Mouse (Mus musculus): ENCODE measurements around the gene Tnfrsf1b.

The Tnfrsf1b gene

DNA sequence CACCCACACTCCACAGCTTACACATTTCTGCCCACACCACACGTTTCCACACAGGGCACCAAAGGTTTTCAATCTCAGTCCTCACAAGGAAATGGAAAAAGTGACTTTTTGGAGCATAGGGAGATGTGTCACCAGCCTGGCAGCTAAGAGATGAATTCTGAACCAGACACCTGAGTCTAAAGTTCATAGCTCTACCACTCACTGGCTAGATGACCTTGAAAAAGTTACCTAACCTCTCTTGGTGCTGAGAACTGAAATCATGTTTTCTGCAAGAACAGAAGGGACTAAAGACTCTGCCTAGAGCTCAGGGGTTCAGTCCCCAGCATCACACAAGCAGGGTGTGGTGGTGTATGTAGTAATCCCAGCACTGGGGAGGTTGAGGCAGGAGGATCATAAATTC is 26.7 kb downstream of the Tnfrsf1b start:
- no peak for DNase-seq (ENCODE audit: extremely low read depth, low read depth)

DNA sequence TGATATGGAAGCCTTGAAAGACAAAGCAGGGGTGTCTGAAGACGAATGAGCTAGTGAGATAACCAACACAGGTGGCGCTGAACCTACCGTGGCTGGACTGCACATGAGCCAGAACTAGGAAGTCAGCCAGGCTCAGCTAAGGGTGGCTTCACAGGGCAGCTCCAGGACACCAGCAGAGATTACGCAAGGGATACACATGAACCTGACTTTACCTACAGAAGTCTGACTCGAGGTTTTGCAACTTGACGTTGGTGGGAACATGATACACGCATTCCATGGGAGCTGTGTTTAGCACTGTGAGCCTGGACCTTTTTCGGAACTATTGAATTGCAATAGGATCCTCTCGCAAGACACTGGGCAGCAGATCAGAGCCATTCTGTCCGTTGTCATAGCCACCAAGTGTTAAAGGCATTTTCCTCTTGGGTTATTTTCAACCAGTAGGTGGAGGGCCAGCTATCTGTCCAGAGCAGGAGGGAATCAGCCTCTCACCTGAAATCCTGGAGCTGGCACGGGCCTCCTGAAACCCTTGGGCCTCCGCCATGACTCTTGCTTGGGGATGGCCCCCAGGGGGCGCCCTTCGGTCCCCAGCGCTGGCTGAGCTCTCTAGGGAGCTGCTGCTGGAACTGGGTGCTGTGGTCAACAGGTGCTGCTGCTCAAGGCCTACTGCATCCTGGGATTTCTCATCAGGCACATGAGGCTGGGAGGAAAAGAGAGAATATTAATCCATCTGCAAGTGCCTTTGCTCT is 27.3 kb downstream of the Tnfrsf1b start:
- DNase-seq (ENCODE audit: extremely low read depth, low read depth): no peak

- DNase-seq (ENCODE audit: extremely low read depth, low read depth): no peak
Measured at GRCm38 (mm10) chr4:145217837-145218236, 28.8 kb downstream of the Tnfrsf1b start.

DNA sequence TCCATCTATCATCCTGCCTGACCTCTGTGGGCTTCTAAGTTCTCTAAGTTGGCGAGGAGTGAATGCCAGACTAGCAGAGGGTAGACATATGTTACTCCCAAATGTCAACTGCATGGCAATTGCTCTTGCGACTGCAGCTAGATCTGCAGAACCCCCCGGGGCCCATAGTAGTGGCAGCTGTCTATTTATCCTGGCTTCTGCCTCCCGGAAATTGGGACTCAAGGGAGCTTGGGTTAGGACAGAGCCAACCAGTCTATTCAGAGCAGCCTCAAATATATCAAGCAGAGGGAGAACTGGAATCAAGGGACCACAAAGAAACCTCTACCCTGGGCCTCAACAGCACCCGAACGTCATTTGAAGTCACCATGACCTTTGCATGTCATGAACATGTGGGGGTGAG is 29.6 kb downstream of the Tnfrsf1b start:
- no peak for DNase-seq (ENCODE audit: extremely low read depth, low read depth)

- DNase-seq (ENCODE audit: extremely low read depth, low read depth): no peak
Measured at GRCm38 (mm10) chr4:145215396-145215795, 31.3 kb downstream of the Tnfrsf1b start.

DNA sequence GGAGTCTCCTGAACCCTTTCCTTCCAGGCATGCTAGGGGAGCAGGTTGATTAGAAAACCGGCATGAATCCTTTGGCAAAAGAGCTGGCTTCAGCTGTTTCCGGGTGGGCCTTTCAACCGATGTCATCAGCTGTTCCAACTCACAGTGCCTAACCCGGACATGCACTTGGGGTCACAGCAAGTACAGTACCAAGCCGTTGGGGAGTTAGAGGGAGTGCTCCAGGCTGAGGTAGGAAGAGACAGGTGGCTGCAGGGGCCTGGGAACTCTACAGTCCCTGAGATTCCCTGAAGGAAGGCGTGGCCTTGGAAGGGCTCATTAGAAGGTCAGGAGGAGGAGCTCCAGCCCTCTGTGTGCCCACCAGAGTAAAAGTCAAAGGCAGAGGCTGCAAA is 31.9 kb downstream of the Tnfrsf1b start:
- DNase-seq (ENCODE audit: extremely low read depth, low read depth): no peak

GRCm38 (mm10) chr4:145213999-145214785 is 32.5 kb downstream of the Tnfrsf1b start:
- DNase-seq (ENCODE audit: extremely low read depth, low read depth): peak; percentile 62

GRCm38 (mm10) chr4:145211076-145211475 is 35.6 kb downstream of the Tnfrsf1b start:
- no peak for DNase-seq (ENCODE audit: extremely low read depth, low read depth)

GRCm38 (mm10) chr4:145210564-145210963 is 36.1 kb downstream of the Tnfrsf1b start:
- no peak for DNase-seq (ENCODE audit: extremely low read depth, low read depth)

DNA sequence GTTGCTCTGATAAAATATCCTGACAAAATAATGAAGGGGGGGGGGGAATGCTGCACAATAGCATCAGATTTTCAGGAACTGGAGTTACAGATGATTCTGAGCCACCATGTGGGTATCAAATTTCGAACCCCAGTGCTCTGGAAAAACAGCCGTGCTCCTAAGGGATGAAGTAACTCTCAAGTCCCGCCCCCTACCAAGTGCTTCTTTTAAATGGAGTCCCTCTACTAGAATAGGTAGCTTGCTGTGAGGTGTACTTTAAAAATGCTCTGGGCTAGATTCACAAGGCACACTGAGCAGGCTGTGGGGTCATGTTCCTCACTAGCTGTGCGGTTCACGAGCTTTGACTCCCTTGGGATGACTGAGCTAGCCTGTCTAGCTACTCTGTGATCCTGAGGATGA is 37.0 kb downstream of the Tnfrsf1b start:
- DNase-seq (ENCODE audit: extremely low read depth, low read depth): no peak

- no peak for DNase-seq (ENCODE audit: extremely low read depth, low read depth)
Measured at GRCm38 (mm10) chr4:145209076-145209689, 37.5 kb downstream of the Tnfrsf1b start.

DNA sequence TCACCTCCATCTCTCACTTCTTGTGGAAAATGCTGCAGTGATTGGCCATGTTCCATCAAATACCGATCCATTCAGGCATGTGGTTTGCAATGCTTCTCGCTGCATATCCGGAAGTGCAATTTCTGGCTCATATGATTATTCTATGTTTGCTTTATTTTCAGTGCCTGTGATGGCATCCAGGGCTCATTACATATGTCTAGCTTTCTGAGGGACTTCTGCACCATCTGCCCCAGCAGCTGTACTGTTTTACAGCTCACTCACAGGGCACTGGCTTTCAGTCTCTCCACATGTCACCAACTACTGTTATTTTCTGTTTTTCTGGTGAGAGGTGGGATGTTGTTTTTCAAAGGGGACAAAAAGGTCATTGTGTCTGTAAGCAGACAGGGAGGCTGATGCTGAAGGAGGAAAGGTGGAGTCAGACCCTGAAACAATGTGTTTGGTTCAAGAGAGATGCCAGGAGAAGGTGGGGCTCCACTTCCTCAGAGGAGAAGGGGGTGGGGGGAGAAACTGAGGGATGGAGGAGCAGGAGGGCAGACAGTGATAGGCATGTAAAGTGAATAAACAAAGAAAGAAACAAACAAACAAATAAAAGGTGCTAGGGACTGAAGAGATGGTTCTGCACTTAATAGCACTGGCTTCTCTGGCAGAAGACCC is 38.8 kb downstream of the Tnfrsf1b start:
- no peak for DNase-seq (ENCODE audit: extremely low read depth, low read depth)

DNA sequence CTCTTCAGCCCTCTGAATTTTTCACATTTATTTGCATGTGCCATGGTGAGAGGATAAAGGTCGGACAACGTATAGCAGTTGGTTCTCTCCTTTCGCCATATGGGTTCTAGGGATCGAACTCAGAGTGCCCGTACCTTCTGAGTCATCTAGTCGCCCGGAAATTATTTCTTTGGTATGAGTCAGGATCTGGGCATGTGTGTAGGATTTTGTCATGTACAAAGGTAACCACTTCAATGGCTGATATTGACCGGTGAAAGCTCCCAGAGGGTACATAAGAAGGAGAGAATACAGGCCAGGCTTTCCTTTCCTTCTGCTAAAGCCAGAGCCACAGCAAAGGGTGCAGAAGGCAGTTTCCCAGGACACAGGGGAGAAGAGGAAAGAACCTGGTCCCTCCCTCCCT is 41.9 kb downstream of the Tnfrsf1b start:
- DNase-seq (ENCODE audit: extremely low read depth, low read depth): no peak

- no peak for DNase-seq (ENCODE audit: extremely low read depth, low read depth)
Measured at GRCm38 (mm10) chr4:145203305-145203704, 43.4 kb downstream of the Tnfrsf1b start.

DNA sequence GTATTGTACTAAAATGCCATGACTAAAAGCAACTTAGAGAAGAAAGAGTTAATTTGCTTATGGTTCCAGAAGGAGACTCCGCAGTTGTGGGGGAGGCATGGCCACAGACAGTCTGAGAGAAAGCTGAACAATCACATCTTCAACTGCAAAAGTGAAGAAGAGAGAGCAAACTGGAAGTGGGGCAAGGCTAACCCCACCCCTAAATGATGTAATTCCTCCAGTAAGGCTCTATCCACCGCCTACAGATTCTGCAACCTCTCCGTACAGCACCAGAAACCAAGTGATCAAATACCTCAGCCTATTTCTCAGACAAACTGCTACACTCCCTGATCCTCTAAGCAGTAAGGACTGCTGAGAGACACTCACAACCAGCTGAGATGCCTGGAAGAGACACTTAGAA is 45.2 kb downstream of the Tnfrsf1b start:
- no peak for DNase-seq (ENCODE audit: extremely low read depth, low read depth)

GRCm38 (mm10) chr4:145199982-145200699 is 46.5 kb downstream of the Tnfrsf1b start:
- DNase-seq (ENCODE audit: extremely low read depth, low read depth): peak; percentile 82

- DNase-seq (ENCODE audit: extremely low read depth, low read depth): peak; percentile 54
Measured at GRCm38 (mm10) chr4:145196586-145196985, 50.1 kb downstream of the Tnfrsf1b start.

DNA sequence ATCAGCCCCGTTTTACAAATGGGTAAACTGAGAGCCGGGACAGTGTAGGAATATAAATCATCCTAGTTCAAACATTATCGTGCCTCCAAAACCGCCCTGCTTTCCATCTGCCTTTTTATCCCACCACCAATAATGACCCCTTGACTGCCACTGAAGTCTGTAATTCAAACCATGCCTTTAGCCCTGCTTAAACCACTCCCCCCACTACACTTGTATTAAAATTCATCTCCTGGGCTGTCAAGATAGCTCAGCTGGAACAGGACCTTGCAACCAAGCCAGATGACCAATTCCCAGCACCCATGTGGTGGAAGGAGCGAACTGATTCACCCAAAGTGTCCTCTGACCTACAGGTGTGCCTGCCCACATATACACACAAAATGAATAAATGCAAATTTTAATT is 51.5 kb downstream of the Tnfrsf1b start:
- no peak for DNase-seq (ENCODE audit: extremely low read depth, low read depth)

- DNase-seq (ENCODE audit: extremely low read depth, low read depth): peak; percentile 79
Measured at GRCm38 (mm10) chr4:145194559-145195162, 52.0 kb downstream of the Tnfrsf1b start, which contains the start of gene Vps13d. TSS of gene Vps13d (minus strand) at chr4:145195005.

DNA sequence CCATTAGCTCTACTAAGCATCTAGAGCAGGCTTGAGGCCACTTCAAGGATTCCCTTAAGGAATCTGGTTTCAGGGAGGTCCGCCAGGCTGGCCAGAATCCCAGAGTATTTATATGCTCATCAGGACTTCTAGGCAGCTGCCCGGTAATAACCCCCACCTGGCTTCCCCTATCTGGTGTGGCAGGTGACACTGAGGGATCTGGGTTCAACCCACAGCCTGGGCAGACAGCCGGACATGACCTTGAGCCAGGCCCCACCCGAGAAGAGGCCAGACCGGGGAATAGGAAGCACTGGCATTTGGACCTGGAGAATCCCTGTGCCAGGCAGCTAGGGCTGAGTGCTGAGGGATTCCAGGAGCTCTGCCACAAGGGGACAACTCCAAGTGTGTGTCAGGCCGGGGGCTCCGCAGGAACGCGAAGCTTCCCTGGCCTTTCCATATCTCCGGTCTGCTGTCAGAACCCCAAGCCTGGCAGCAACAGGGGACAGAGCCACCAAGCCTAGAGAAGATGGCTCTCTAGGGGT is 52.6 kb downstream of the Tnfrsf1b start:
- no peak for DNase-seq (ENCODE audit: extremely low read depth, low read depth)
